Mouse (Mus musculus): ENCODE data around the gene Wwp2.

Gene Wwp2

DNA sequence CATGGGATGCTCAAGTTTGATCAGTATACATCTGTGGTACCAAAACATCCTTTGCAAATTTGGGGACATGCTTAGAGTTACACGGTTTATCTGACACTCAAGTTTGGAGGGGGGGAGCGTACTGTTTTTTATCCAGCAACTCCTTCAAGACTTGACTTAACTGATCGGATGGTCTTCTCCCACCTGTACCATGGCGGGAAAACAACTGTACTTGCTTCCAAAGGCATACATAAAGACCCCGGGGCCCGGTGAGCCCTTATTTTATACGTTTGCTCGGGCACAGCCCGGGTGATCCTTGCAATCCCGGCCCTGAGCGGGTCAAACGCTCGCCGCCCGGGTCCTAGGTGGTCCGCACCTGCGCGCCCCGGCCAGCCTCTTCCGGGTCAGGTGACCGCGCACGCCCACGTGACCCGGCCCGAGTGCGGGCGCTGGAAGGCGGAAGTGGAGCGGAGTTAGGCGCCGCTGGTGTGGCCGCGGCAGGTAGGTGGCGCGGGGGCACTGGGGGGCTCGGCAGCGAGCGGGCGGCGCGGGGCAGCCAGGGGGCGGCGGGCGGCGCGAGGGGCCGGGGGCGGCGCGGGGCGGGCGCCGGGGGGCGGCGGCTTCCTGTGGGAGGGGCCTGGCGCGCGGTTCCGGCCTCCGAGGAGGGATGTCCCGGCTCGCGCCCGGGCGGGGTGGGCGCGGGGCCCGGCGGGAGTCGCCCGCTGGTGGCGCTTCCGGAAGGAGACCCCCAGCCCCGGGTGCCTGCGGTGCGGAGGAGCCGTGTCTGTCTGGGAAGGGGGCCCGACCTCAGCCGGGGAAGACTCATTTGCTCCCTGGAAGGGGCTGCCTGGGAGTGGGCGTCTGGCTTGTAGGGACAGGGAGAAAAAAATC is at the start of gene Wwp2:
Gene Wwp2 (plus strand): TSS at position 404 of the 870 bp plus-strand sequence.
- DNase-seq: peak; percentile 79

DNA sequence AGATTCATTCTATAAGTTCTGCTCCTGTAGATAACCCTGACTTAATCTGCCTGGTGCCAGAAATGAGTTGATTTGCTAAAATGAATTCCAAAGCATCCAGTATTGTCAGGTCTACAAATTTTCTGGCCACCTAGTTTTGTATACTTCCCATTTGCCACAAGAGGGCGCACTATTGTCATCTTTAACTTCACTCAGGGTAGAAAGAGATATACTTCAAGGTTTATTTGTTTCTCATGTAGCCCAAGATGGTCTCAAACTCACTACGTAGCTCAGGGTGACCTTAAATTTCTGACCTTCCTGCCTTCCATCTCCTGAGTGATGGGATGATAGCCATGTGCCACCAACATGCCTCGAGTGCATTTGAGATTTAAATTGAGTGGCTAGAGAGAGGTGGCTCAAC is 49.5 kb upstream of the Wwp2 start:
- no peak for DNase-seq

DNA sequence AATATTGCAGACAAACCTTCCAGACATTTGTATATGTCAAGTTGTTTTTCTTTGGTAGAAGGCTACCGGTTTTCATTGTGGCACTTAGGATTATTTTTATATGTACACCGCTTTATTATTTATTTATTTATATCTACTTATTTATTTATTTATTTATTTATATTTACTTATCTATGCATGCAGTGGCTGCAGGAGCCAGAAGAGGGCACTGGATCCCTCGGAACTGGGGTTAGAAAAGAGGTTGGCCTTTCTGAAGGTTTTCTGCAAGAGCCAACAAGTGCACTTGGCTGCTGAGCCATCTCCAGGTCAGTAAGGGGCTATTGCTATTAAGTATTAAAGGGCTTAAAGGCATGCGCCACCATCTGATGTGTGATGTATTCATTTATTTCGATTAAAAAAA is 48.3 kb upstream of the Wwp2 start:
- no peak for DNase-seq

DNA sequence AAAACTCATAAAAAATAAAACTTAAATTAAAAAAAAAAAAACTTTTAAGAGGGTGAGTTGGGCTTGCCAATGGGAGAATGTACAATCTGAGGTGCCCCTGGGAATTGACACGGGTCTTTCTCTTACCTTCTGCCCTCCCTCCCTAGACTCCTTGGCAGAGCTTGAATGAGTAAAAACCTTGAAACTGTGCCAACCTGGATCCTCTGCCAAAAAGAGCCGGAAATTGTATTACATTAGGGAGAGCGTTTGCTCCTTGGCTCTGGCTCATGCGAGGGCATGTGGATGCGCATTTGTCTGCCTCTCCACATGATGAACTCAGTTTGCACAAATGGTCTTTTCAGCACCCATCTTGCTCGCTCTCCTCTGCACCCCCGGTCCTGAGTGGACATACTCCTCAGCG is 46.6 kb upstream of the Wwp2 start:
- DNase-seq: peak; percentile 48

DNA sequence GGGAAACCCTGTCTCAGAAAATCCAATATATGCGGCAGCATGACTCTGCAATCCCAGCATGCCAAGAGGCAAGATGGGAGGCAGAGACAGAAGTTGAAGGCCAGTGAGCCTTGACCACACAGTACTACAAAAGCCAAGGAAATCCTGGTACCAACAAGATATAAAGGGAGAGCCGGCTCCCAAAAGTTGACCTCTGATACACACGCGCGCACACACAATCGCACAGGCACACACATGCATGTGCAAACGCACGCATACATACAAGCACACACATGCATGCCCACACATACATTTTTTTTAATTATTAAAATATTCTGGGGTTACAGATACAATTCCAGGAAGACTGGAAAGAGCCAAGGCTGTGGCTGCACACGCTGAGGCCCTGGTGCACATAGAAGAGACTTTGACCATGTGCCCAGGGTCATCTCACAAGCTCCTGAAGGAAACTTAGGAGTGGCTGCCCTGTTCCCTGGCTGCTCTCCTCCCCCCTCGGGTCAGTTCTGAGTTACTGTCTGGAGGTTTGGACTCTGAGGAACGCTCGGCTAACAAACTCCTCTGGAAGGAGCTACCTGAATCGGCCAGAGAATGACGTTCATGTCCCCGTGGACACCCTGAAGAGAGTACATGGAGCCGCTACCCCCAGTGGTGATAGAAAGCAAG is 45.6 kb upstream of the Wwp2 start:
- DNase-seq: no peak

DNA sequence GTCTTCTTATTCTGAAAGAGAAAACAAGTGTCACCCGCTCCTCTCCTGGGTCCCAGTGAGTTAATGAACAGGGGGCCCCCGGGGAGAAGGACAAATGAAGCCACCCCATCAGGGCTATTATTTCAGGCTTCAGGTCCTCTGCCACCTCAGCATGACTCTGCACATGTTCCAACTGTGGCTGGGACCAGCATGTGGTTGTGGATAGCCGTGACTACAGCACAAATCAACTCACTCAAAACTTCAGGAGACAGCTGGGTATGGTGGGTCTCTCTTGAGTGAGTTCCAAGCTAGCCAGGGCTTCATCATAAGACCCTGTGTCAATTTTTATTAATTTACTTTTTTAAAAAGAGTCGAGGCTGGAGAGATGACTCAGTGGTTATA is 45.0 kb upstream of the Wwp2 start:
- DNase-seq: no peak

DNA sequence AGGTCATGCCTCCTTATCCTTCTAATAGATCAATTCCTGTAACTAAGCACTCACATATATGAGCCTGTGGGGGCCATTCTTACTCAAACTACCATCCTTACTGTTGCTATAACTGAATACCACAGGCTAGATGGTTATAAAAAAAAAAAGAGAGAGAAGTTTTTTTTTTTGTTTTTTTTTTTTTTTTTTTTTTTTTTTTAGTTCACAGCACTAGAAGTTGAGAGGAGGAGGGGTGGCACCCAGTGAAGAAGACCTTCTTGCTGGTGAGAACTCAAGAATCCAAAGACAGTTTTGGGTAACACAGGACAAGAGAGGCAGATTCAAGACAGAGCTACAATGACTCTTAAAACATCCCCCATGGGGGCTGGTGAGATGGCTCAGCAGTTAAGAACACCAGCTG is 40.8 kb upstream of the Wwp2 start:
- DNase-seq: no peak

DNA sequence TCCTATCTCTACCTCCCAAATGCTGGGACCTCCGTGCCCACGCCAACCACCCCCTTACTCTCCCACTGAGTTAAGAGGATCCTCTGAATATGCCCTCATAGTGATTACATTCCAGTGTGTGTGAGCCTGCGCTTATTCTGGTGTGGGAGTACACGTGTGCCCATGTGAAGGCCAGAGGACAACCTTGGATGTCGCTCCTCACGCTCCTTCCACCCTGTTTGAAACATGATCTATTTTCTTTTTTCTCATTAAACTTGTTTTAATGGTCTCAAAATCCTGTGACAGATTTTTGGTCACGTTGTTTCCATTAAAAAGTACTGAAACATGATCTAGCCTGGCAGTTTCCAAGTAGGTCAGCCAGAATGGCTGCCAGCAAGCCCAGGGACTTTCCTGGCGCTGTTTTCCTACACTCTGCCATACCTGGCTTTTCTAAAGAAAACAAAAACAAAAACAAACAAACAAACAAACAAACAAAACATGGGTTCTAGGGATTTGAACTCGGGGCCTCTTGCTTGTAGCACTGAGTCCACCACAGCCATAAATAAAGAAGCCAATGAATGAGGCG is 40.0 kb upstream of the Wwp2 start:
- DNase-seq: no peak

DNA sequence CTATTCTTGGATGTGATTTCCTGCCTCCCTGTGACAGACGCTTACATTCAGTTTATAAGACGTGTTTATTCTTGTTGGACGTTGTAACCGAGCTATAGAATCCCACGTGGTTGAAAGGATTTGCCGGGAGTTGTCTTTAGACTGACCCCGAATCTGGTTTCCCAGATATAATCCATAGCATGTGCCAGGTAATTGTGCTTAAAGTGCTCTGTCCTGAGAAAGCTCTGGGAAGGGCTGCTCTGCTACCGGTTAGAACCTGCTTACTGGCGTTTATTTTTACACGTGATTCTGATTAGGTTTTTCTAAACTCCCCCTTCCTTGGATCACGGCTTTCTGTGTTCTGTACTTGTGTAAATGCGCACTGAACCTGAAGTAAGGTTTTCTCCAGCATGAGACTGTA is 38.5 kb upstream of the Wwp2 start:
- no peak for DNase-seq

DNA sequence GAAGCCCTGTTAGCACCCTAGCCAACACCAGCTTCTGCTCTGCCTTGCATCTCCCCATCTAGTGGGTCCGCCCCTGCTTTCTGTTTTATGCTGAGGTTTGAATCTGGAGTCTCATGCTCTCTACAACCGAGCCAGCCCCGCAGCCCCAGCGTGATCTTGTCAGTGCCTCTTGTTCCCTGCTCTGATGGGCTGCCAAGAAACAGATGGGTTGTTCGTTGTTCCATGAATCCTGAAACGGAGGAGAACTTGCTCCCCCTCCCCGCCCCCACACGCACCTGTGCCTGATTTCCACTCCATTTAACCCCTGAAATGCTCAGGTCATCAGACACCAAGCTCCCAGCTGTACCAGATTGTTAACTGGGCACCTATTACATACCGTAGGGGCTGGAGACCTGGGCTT is 36.7 kb upstream of the Wwp2 start:
- DNase-seq: peak; percentile 82

DNA sequence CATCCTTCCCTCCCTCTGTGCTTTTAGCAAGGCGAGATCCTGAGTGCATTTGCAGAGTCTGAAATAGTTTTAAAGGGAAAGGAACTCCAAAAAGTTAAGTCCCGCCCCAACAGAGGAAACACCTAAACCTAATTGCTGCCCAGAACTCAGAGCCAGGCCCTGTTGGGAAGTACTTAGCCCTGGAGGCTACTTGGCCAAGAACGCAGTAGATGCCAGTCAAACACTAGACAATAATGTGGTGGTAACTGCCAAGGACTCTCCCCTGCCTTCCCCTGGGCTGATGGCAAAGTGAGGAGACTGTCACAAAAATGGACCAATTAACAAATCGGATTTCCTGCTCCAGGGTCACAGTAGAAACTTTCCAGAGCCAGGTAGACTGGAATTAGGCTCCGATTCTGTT is 34.3 kb upstream of the Wwp2 start:
- DNase-seq: no peak

DNA sequence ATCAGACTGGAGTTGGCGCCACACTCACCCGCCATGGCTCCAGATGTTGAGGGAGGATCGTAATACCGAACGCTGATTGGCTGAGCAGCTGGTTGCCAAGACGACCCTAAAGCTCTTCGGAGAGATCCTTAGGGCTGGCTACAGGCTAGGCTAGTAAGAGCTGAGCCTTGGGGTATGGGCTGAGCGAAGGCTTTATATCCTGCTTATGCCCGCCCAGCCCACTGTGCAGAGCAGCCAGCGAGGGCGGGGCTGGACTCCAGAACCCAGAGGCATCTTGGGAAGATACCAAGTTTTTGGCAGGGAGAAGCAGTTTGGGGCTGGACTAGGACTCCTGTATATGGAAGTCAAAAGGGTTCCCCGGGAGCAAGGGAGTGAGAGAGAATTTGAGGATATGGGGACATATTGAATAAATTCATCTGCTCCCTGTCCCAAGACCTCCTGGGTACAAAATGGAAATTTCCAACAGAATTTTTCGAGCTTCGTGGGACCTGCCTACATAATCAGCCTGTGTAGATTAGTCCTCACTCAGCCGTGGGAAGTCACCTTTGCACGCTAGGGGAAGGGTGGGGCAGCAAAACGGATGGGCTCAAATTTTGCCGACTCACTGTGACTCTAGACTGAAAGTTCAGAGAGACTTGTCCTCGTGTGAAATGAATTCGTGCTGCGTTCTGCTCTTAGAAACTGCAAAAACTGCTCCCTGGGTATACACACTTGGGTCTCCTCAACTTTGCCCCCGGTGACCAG is 33.0 kb upstream of the Wwp2 start, which contains the start of gene Nqo1:
Gene Nqo1 (minus strand): TSS at position 169 of the 744 bp plus-strand sequence.
- peak; percentile 69 for DNase-seq

DNA sequence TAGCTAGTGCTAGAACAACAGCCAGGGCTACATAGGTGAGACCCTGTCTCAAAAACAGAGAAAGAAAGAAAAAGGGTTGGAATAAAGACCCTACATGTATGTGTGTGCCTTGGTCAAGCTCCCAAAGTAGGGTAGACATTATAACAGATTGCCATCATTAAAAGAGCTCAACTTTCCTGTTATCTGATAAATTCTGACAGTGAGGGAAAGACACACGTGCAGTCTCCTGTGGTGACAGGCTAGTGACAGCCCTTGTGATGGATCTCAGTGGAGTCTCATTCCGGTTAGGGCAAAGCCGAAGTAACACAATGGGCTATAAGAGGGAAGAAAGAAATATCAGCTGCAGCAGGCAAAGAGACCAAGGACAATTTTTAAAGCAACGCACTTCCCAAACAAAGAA is 32.1 kb upstream of the Wwp2 start:
- no peak for DNase-seq

DNA sequence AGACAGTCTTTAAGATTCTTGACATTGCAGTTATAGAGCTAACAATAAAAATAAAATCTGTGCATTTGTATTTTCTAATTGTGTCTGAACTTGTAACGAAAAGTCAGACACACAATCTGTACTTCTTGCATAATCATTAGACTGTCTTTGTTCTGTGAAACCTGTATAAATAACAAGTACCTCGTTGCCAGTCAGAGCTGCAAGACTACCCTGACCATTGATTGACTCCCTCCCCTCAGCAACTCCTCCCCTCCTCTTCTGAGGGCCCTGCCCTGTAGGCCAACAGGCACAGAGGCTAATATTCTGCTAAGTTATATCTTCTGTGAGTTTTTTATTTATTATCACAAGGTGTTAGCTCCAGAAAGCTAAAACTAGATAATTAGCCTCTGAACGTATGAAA is 30.2 kb upstream of the Wwp2 start:
- DNase-seq: no peak

DNA sequence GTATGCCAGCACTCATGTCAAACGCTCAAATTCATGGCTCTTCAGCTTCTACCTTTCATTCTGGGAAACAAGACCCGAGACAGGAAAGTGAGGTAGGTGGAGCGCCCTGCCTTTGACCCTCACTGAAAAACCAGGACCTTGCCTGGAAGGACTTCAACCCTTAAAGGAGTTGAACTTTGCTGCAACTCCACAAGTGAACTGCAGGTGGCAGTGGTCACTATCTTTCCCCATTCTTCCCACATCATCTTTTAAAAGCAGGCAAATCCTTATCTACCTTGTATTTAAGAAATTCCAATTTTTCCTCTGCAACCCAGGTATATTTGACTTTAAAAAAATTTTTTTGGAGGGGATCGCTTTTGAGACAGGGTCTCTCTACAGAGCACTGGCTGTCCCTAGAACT is 24.8 kb upstream of the Wwp2 start:
- DNase-seq: no peak

DNA sequence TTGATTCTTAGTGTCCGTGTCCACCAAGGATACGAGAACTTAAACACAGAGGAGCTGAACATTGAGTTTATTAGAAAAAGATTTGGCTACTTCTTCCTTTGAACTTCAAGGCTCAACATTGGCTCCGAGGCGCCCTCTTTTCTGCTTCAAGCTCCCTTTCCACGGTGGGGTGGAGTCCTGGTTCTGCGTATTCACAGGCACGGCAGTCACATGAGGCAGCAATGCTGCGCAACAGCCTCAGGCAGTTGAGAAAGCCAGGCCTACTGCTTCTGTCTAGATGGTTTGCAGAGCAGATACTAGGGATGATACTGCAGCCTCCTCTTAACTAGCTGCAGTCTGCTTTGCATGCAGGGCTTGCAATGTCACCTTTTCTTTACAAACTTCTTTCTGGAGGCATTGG is 23.6 kb upstream of the Wwp2 start:
- no peak for DNase-seq

DNA sequence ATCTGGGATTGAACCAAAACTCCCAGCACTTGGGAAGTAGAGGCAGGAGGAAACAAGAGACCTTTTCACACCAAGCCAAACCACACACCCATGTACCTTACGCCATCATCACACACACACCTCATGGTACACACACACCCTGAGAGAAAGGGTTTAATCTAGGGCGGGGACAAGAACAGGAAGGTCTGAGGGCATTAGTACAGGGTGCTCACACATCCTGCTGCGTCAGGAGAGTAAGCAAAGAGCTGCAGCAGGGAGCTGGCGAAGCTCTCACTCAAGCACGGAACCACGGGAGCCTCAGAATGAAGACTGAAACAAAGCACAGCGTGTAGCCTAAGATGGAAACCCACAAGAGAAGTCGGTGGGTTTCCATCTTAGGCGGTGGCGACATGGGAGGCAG is 22.3 kb upstream of the Wwp2 start:
- DNase-seq: no peak

DNA sequence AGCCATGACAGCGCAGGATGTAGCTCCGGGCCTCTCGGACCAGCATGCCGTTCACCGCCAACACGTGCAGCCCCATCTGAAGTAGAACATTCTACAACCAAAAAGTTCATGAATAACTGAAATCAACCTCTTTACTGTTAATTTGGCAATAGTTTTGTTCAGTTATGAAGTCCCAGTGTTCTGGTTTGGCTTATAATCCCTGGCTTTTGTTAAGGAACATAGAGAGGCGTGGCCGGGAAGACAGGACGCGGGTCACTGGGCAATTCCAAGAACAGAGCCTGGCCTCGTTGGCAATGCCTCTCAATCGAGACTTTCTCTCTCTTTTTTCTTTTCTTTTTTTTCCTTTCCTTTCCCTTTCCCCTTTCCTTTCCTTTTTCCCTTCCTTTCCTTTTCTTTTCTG is 19.2 kb upstream of the Wwp2 start:
- DNase-seq: no peak

DNA sequence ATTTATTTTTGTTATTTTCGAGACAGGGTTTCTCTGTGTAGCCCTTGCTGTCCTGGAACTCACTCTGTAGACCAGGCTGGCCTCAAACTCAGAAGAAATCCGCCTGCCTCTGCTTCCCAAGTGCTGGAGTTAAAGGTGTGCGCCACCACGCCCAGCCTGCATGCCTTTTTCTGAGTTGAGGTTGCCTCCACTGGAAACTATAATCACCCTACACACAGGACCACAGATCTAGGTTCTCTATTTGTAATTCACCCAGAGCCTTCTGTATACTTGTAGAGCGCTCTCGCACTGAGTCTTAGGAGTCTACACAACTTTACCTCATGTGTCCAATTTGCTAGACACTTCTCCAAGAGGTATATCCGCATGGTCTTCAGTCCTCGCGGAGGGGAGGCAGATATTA is 12.0 kb upstream of the Wwp2 start:
- DNase-seq: no peak

DNA sequence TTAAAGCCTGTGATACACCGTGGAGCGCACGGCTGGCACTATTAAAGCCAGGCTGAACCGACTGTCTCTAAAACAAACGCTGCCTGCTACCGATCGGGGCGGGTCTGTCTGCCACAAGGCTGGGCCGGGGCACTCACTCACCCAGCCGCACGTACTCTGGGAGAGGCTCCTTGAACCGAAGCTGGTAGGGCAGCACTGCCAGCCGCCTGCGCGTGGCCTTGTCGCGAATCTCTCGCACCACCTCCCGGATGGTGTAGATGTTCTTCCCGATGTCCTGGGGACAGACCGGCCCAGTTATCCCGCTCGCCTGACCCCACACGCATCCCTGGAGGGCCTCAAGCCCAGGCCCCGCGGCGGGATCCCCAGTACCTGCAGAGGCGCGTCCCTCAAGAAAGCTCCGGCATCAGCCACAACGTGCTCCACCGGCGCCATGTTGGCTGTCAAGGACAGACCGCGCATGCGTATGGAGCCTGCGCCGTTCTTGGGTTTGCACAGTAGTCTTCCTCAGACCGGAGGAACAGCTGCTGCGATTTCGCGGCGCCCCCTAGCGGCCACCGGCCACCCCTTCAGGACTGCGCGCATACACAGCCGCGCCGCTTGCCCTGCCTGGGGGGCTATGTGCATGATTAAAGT is 11.5 kb upstream of the Wwp2 start, which contains the start of gene Nob1:
Gene Nob1 (minus strand): TSS at position 455 of the 633 bp plus-strand sequence.
- DNase-seq: peak; percentile 96

DNA sequence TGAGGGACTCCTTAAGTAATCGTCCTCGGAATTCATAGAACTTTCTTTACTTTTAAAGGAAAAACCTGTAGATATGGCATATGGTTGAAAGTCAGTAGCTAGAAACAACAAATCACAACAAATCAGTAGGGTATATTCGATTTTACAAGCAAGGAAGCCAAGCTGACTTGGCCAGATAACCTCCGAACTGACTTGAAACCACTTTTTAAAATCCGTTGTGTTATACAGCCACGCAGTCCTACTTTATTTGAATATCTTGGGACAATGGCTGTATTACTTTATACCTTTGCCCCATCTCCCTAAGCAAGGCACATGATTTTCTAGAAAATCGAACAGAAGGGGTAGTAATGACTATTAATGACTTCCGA is 11.0 kb upstream of the Wwp2 start:
- DNase-seq: no peak

DNA sequence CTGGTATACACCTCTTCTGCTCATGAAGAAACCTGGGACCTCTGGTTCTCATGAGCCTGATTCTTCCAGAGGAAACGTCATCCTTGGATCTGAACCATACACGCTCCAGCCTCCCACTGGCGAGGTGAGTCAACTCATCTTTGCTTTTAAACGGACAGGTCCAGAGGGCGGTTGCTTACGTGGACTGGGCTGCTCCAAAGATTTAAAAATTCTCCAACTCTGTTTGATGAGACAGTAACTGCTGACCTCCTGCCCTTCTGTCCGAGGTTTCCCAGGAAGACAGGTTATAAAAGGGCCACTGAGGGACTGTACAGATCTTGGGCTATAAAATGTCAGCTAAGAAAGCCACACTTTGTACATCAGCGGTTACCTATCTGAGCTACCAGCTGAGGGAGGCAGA is 5.3 kb upstream of the Wwp2 start:
- no peak for DNase-seq

DNA sequence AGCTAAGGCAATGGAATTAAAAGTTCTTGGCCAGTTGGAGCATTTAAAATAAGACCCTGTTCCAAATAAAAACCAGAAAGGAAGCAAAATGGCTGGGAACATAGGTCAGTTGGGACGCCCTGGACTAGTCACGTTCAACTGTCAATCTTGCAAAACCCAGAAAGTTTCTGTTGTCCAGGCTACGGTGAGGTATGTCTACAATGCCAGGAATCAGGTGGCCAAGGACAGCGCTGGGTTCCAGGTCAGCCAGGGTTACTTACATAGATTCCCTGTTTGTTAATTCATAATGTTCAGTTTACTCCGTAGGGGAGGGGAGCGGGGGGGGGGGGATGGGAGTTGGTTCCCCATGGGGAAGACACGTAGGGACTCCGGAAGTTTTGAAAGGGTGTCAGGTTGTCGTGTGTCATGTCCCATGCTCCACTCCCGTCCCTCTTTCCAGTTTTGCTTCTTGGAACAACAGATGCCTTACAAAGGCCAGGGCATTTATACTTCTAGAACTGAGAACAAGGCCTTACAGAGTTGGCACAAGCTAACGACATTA is 674 bp upstream of the Wwp2 start:
- peak; percentile 20 for DNase-seq
